Mouse (Mus musculus) left cerebral cortex, postnatal 25 days (tissue): Measurements from ENCODE around the gene Sytl3. TPM values are rescaled to one million over a fixed set of nuclear protein-coding genes. Genes with fewer than 3 reads are reported as not detected.

ENCODE experiments used
- DNase-seq, 2 experiments: peaks; one replicate each; pipeline ENCODE4 v3.0.0; 2022; ENCODE audit warnings: low spot score in 2 of 2, mixed read lengths in 1 of 2
- intact Hi-C: fragments of 180-260 bp; cut with DNase I; formaldehyde crosslinking; loops from one replicate; pipeline ENCODE4 v1.15.1; 2025
- total RNA-seq, 2 experiments: library from RNA; stranded (reverse); gene quantifications; 2 replicates each; pipeline ENCODE4 v1.2.3; 2021

Gene Sytl3
- total RNA-seq, 2 experiments from 2014 or later = 0.85 TPM; not detected in 1

DNA sequence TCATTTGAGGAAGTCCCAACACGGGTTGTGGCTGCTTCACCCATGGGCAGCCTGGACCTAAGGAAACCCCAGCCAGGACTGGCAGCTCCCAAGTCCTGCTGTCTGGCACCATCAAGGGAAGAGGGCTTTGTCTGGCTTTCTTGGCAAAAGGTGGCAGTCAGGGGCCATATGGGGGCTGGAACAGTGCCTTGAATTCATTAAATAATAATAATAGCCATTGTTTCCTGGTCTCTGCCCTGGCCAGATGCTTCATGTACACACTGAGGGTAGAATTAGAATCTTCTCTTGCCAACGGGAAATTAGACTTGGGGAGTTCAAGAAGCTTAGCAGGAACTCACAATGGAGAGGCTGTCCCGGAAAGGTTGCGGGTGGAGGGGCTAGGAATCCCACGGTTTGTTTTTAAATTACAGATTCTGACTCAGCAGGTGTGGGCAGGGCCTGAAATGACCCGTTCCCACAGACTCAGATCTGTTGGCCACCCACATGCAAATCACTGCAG lies 70.4 kb downstream of the Sytl3 start:
- DNase-seq = no peak
- intact Hi-C loops = no loop called here

DNA sequence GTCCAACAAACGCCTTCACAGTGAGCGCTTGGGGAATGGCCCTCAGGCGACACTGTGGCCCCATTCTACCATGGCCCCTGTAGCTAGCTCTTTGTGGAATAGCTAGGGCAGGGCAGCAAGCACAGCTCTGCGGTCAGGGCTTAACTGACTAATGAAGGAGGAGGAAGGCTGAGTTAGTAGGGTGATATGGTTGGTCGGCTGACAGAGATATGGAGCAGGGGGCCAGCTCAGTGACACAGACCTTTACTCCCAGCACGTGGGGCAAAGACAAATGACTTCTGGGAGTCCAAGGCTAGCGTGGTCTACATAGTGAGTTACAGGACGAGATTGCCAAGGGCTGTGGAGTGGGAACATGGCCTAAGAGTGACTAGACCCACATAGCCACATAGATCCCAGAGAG lies 72.2 kb downstream of the Sytl3 start:
- no peak for DNase-seq
- intact Hi-C loops = no loop called here

DNA sequence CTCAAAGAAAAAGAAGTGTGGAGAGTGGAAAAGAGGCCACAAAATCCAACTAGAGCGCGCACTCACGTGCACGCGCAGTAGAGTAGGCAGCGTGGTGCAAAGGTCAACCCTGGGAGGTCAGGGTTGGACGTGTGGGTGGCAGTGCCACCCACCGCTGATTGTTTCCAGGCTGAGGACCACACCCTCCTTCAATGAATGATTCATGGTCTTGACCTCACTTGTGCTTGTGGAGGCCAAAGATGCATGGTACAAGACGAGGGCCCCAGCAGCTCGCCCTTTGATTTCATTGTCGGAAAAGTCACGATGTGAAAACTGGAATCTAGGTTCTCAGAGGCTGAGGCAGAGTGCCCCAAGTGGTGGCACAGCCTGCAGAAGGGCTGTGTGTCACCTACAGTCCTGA lies 72.7 kb downstream of the Sytl3 start:
- intact Hi-C loops = no loop called here
- DNase-seq = no peak

GRCm38 (mm10) chr17:6732665-6733064 lies 73.8 kb downstream of the Sytl3 start:
- DNase-seq = no peak
- intact Hi-C loops = no loop called here

- intact Hi-C loops = no loop called here
- no peak for DNase-seq
Measured at GRCm38 (mm10) chr17:6733322-6733875, 74.5 kb downstream of the Sytl3 start.

DNA sequence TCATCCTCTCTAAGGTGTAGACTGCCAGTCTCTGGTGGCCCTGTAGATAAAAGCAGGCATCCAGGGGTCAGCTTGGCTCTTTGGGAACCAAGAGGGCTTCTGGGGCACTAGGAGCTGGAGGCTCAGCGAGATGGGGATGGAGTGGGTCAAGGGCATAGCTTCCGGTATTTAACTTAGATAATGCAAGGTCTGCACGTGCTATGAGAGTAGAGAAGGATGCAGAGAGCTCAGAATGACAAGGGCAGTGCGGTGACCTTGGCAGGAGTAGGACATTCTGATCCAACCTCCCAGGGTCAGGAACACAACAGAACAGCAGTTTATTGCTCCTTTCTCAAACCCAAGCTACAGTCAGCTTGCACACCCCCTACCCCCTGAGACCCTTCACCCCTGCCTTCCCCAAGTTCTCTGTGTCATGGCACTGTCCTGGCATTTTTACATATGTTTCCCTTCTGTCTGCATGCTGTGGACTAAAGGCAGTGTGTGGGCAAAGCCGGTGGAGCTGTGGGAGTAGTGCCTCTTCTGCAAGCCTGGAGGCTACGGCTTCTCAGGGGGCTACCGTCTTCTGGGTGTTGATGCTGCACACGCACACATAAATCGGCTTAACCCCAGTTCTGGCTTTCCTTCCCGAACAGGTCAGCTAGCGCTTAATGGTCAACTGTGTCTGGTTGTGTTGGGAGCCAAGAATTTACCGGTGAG lies 76.0 kb downstream of the Sytl3 start:
- intact Hi-C loops = no loop called here
- DNase-seq = no peak

- no peak for DNase-seq
- intact Hi-C loops = no loop called here
Measured at GRCm38 (mm10) chr17:6736306-6737272, 77.7 kb downstream of the Sytl3 start.

- DNase-seq = no peak
- intact Hi-C loops = no loop called here
Measured at GRCm38 (mm10) chr17:6737273-6737997, 78.5 kb downstream of the Sytl3 start.

- intact Hi-C loops = no loop called here
- DNase-seq = no peak
Measured at GRCm38 (mm10) chr17:6738836-6739235, 79.9 kb downstream of the Sytl3 start.

DNA sequence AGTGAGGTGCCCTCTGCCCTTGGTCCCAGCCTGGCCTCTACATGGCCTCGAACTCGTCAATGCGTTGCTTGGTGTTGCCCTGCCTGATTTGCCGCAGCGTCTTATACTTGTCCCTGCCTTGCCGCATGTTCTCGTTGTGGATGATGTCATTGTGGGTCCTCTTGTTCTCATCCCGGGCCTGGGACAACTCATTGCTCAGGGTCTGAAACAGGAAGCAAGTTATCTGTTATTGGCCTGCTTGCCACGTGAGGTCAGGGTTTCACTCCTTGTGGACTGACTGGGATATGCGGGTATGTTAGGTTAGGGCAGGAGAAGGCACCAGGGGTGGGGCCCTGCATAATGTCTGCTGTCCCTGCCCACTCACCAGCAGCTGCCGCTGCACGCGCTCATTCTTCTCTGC lies 80.4 kb downstream of the Sytl3 start:
- DNase-seq = no peak
- intact Hi-C loops = no loop called here

DNA sequence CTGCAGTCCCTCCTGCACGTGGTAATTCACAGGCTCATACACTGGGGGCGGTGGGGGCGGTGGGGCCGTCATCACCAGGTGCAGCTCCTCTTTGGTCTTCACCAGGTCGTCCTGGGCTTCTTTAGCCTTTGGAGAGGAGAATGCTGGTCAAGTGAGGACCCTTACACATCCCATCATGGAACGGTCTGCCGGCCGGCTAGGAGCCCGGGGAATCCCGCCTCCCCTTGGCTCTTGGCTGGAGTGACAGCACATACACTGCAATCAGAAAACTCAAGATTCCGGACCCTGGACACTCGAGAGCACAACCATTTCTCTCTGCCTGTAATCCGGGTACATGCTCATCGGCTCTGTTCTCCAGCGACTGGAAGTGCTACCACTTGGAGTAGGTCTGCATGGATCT lies 80.9 kb downstream of the Sytl3 start:
- no peak for DNase-seq
- intact Hi-C loops = no loop called here

DNA sequence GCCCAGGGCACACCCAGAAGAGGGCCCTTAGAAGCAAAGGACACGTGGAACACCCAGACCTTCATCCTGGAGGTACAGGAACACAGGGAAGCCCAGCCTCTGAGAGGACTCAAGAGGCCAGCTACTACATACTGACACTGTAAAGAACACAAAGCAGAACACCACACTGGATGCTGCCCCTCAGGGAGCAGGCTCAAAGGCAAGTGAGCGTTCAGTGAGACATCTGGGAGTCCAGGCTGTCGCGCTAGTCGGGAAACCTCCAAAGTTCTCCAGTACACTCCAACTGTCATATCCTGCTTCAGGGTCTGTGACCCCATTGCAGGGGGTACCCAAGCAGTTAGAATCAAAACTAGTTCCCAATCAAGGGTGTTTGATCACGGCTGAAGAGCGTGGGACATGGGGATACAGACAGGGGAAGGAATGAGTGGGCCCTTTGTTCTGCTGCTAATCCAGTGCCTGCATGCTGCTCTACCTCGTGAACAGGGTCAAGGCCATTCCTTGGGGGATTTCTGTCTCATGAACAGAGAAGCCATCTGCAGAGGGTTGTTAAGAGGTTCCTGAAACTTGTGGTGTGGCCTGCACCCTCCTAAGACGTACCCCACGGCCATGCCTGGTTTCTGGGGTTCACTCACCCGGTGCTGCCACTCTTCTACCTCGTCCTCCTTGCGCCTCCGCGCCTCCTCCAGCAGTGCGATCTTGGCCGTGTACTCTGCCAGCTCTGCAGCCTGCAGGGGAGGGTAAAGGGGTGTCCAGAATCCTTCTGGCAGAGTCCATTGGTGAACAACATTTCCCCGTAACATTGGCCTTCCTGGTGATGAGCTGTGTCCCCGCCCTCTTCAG lies 81.7 kb downstream of the Sytl3 start:
- intact Hi-C loops = no loop called here
- DNase-seq = no peak

DNA sequence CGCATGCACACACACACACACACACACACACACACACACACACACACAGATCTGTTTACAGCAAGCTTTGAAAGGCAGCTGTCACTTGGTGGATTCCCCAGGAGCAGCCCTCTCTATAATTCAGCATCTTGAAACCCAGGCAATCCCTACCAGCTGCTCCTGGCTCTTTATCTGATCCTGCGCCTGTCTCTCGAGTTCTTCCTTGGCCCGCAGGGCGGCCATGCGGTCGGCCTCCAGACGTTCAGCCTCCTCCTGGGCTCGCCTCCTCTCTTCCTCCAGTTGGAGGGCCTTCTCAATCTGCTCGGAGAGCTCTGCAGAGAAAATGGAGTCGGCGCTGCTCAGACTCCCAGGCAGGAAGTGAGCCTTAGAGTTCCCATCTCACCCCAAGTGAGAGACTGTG lies 82.4 kb downstream of the Sytl3 start:
- intact Hi-C loops = no loop called here
- no peak for DNase-seq

DNA sequence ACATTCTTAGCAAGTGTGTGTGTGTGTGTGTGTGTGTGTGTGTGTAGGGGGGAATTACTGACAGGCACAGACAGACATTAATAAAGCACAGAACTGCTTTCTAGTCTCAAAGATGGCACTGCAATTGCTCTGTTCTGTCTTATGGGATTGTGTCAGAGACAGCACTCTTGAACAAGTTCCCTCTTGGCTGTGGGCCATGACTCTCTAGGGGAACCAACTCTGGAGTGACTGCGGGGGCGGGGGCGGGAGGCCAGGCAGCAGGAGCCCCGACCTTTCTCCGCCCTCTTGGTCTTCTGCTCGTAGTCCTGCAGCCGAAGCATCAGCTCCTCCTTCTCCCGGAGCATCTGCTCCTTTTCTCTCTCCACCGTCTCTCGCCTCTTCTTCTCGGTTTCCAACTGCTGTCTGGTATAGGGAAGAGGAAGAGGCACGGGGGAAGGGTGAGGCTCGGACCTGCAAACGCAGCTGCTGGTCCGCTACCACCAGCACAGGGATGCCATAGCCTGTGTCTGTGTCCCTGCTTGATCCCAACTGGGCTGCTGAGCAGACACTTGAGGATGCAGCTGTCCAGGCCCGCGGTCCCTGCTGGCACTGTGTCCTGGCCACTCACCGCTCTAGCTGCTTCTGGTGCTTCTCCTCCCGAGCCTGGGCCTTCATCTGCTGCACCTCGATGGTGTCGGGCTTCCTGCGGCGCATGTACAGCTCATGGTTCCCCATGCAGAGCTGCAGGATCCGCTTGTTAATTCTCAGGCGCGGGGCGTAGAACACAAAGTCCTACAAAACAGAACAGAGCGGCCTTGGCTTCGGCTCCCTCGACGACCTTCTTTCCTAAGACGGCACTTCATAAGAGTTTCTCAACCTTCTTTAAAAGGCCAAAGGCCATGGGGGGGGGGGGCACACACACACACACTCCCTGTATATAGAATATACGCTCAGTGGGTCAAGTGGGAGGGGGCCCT lies 83.5 kb downstream of the Sytl3 start:
- DNase-seq = peak in 1 of 2 experiments; percentile 10
- intact Hi-C loops = no loop called here

DNA sequence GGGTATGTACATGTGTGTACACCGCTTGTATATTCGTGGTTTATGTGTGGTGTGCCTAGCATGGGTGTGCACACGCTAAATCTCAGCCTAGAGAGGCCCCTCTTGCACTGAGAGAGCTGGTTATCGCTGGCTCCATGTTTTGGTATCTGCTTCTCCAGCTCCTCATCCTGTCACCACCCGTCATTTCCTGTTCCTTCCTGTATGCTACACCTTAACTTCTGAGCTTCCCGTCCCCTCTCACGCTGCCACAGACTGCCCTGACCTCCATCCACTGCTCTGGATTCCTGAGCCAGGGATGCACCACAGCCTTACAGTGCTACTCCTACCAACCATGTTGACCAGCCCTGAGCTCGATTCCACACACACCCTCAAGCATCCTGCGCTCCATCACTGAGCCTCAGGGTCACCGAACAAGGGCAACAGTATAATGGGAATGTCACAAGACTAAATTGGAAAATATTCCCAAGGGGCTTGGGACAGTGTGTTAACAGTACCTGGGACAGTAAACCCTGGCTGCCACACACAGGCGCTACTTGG lies 84.2 kb downstream of the Sytl3 start:
- DNase-seq = no peak
- intact Hi-C loops = no loop called here

DNA sequence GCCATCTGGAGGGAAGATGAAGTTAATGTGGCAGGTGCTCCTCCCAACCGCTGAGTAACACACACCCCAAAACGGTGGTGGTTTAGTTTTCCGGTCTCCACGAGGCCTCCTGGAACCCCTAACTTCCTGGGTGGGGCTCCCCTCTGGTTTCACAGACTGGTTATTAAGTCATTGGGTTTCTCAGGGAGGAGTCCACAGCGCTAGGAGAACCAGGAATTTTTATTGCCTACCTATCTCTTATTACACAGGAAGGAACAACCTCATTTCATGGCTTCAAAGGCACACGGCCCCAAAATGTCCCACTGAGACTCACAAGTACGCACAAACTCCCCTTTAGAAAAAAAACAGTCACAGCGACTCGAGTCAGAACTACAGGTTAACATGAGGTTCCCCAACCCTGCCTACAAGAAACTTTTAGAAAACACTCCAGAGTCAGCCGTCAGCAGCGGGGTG lies 84.9 kb downstream of the Sytl3 start:
- DNase-seq = no peak
- intact Hi-C loops = no loop called here

DNA sequence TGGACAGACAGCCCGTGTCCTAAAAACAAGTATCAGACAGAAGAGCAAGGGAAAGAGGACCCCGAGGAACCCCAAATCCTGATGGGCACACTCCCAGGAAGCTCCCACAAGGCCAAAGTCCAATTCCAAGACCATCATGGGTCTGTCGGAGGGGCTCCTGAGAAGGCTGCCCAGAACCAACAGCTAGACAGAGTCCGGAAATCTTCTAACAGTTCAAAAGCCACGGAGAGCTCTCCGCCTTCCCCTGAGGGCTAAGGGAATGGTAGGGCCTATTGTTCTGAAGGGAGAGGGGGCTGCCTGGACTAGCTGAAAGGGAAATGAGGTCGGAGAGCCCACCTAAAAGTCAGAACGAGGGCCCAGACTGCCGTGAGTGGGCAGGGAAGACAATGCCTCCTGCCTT lies 85.5 kb downstream of the Sytl3 start:
- DNase-seq = no peak
- intact Hi-C loops = no loop called here

GRCm38 (mm10) chr17:6744871-6745270 lies 86.0 kb downstream of the Sytl3 start:
- intact Hi-C loops = no loop called here

More at GRCm38 (mm10) chr17:6744871-6745270, 86.0 kb downstream of the Sytl3 start:
- no peak for DNase-seq
